Mouse (Mus musculus) CD4-positive helper T cell, adult 2 months (primary cell): ENCODE data around the gene Hsf3.
"Not testable (repeated sequence)": the region's sequence is repeated elsewhere in the genome, so short reads cannot be mapped to it uniquely, and the experiment has no call there.

Experiments used
- DNase-seq: peaks from one replicate; pipeline ENCODE4 v3.0.0-alpha.2; 2012; ENCODE audit warnings: low read depth, missing footprints, low spot score

Hsf3 gene

GRCm38 (mm10) chrX:96456201-96456963, at the start of gene Hsf3:
Gene Hsf3, minus strand, starts transcription at chrX:96456294.
- DNase-seq = no peak

GRCm38 (mm10) chrX:96501580-96501979, 45.5 kb upstream of the Hsf3 start:
- DNase-seq = no peak

- no peak for DNase-seq
These were observed 945 bp downstream of the Hsf3 start, which contains the start of gene Heph for GRCm38 (mm10) chrX:96455149-96455548. Gene Heph, plus strand, starts transcription at chrX:96455359.

GRCm38 (mm10) chrX:96419383-96419782, 36.7 kb downstream of the Hsf3 start:
- no peak for DNase-seq

GRCm38 (mm10) chrX:96417733-96418132, 38.4 kb downstream of the Hsf3 start:
- no peak for DNase-seq

GRCm38 (mm10) chrX:96416970-96417369, 39.1 kb downstream of the Hsf3 start:
- no peak for DNase-seq

GRCm38 (mm10) chrX:96415351-96415750, 40.7 kb downstream of the Hsf3 start:
- DNase-seq = not testable (repeated sequence)

GRCm38 (mm10) chrX:96339108-96339507, 117.0 kb downstream of the Hsf3 start:
- no peak for DNase-seq

GRCm38 (mm10) chrX:96329764-96330163, 126.3 kb downstream of the Hsf3 start:
- peak; percentile 0 for DNase-seq

GRCm38 (mm10) chrX:96293338-96293737, 162.8 kb downstream of the Hsf3 start, which contains the start of gene Vsig4:
Gene Vsig4, minus strand, starts transcription at chrX:96293438.
- DNase-seq = no peak

- DNase-seq = no peak
These were observed 199.6 kb downstream of the Hsf3 start for GRCm38 (mm10) chrX:96256509-96256908.
